Mouse (Mus musculus): ENCODE measurements at regions not wholly inside any gene's neighbourhood (a gene's known extent, or its start where the extent isn't known, plus 50 kb on each side); places are given as distances from the start of the nearest gene placed in this dataset.

GRCm38 (mm10) chr4:124441737-124442487, 168.7 kb downstream of the 3100002H09Rik start:
- no peak for TF ChIP-seq CTCF (IDR thresholded peaks at IDR 0.05)
- no peak for TF ChIP-seq EP300 (IDR thresholded peaks at IDR 0.05)

Measured in lung, postnatal 0 days (tissue).